Mouse (Mus musculus) C2C12 (cell line): Measurements from ENCODE around the gene Selenov. TPM values are rescaled to one million over a fixed set of nuclear protein-coding genes. Genes with fewer than 3 reads are reported as not detected.
A peak's percentile ranks its signal among the peaks of the same experiment; 100 is the strongest.

Experiments used
- H3K27me3 ChIP-seq: one replicate; pipeline ENCODE4 v1.6.1; 2011; ENCODE audit not compliant: control insufficient read depth, insufficient read depth, insufficient read length
- H3K36me3 ChIP-seq: one replicate; pipeline ENCODE4 v1.6.1; 2011; ENCODE audit not compliant: control insufficient read depth, insufficient read depth
- H3K4me3 ChIP-seq: one replicate; pipeline ENCODE4 v1.5.1; 2011; ENCODE audit warnings: mild to moderate bottlenecking, control low read depth; ENCODE audit not compliant: poor library complexity, insufficient read depth, severe bottlenecking
- H3K79me2 ChIP-seq: one replicate; pipeline ENCODE4 v1.6.1; 2011; ENCODE audit not compliant: control insufficient read depth, insufficient read depth
- H3K79me3 ChIP-seq: one replicate; pipeline ENCODE4 v1.6.1; 2011; ENCODE audit warnings: low read depth, control low read depth
- H3ac ChIP-seq: one replicate; pipeline ENCODE3; 2011; ENCODE audit warnings: low read depth; ENCODE audit not compliant: control insufficient read depth, insufficient read length
- CEBPB ChIP-seq: IDR thresholded peaks from one replicate; pipeline ENCODE4 v1.6.1; 2011; ENCODE audit warnings: low read depth, mild to moderate bottlenecking, control low read depth, moderate library complexity
- CTCF ChIP-seq: IDR thresholded peaks from one replicate; pipeline ENCODE4 v1.5.1; 2011; ENCODE audit not compliant: control insufficient read depth, insufficient read depth, insufficient read length
- FOSL1 ChIP-seq: IDR thresholded peaks from one replicate; pipeline ENCODE4 v1.8.0; 2011; ENCODE audit warnings: mild to moderate bottlenecking, low read length; ENCODE audit not compliant: poor library complexity, insufficient read depth, severe bottlenecking
- MAX ChIP-seq: IDR thresholded peaks from one replicate; pipeline ENCODE4 v1.6.1; 2011; ENCODE audit warnings: mild to moderate bottlenecking, control low read depth
- MYOD1 ChIP-seq: IDR thresholded peaks from one replicate; pipeline ENCODE4 v1.6.1; 2011; ENCODE audit warnings: low read depth; ENCODE audit not compliant: control insufficient read depth, insufficient read length
- MYOG ChIP-seq: IDR thresholded peaks from one replicate; pipeline ENCODE4 v1.6.1; 2011; ENCODE audit not compliant: control insufficient read depth, insufficient read length; ENCODE audit errors: extremely low read depth
- USF1 ChIP-seq: IDR thresholded peaks from one replicate; pipeline ENCODE4 v1.6.1; 2011; ENCODE audit warnings: low read depth, mild to moderate bottlenecking, control low read depth, moderate library complexity
- polyA plus RNA-seq: library from polyadenylated mRNA; unstranded; fragments of >200 nt; fragmentation: generic; extraction: Trizol; gene quantifications from one replicate; pipeline ENCODE4 v1.2.1, GENCODE M21; 2012; ENCODE audit warnings: missing spikeins

The Selenov gene
- polyA plus RNA-seq, 1 experiment, result not detected

- peaks cover 11% of the 10 kb centered on the region for H3K27me3 ChIP-seq
- TF ChIP-seq MAX, result no peak
- TF ChIP-seq FOSL1, result no peak
- no peak for TF ChIP-seq CEBPB
- no peak for TF ChIP-seq MYOG
- no peak for TF ChIP-seq MYOD1
- no peak for TF ChIP-seq CTCF
- TF ChIP-seq USF1, result no peak
- H3K4me3 ChIP-seq, result no peak overlapping the region
- H3K79me3 ChIP-seq, result peaks cover 3% of the 10 kb centered on the region
- H3K36me3 ChIP-seq, result peaks cover 37% of the 10 kb centered on the region
- H3K79me2 ChIP-seq, result peaks cover 9% of the 10 kb centered on the region
- no peak overlapping the region for H3ac ChIP-seq
Observed at GRCm38 (mm10) chr7:28305641-28306040, 14.7 kb upstream of the Selenov start.

GRCm38 (mm10) chr7:28301616-28302433 lies 10.8 kb upstream of the Selenov start, which contains the start of gene Dll3:
Dll3 (minus strand) TSS chr7:28302238.
- H3K36me3 ChIP-seq, result peaks cover 17% of the 10 kb centered on the region
- TF ChIP-seq CTCF (peak; percentile 53), CEBPB (no peak)

GRCm38 (mm10) chr7:28298837-28299625 lies 8.0 kb upstream of the Selenov start:
- no peak overlapping the region for H3ac ChIP-seq
- no peak overlapping the region for H3K4me3 ChIP-seq
- H3K36me3 ChIP-seq, result no peaks in the 10 kb centered on the region
- H3K79me2 ChIP-seq, result no peaks in the 10 kb centered on the region
- TF ChIP-seq FOSL1, result no peak
- H3K79me3 ChIP-seq, result no peaks in the 10 kb centered on the region
- peaks cover 53% of the 10 kb centered on the region for H3K27me3 ChIP-seq

More at GRCm38 (mm10) chr7:28301616-28302433, 10.8 kb upstream of the Selenov start, which contains the start of gene Dll3:
- H3K27me3 ChIP-seq, result peaks cover 31% of the 10 kb centered on the region
- no peaks in the 10 kb centered on the region for H3K79me3 ChIP-seq
- H3ac ChIP-seq, result no peak within 1 kb of the TSS
- no peak within 1 kb of the TSS for H3K4me3 ChIP-seq
- no peaks in the 10 kb centered on the region for H3K79me2 ChIP-seq

GRCm38 (mm10) chr7:28294481-28294880 lies 3.5 kb upstream of the Selenov start:
- Histone ChIP-seq H3ac (no peak overlapping the region), H3K79me3 (no peaks in the 10 kb centered on the region), H3K36me3 (no peaks in the 10 kb centered on the region), H3K79me2 (no peaks in the 10 kb centered on the region), H3K27me3 (peaks cover 74% of the 10 kb centered on the region), H3K4me3 (no peak overlapping the region)
- TF ChIP-seq MYOG (no peak), USF1 (no peak), MAX (no peak), FOSL1 (no peak), MYOD1 (no peak)

- Histone ChIP-seq H3K79me3 (no peaks in the 10 kb centered on the region), H3K4me3 (no peak overlapping the region), H3K79me2 (no peaks in the 10 kb centered on the region), H3ac (no peak overlapping the region), H3K27me3 (peaks cover 75% of the 10 kb centered on the region), H3K36me3 (no peaks in the 10 kb centered on the region)
- TF ChIP-seq CTCF (no peak), MAX (no peak), MYOD1 (no peak), FOSL1 (no peak), CEBPB (no peak), USF1 (no peak), MYOG (no peak)
Observed at GRCm38 (mm10) chr7:28290165-28290564, 821 bp downstream of the Selenov start.

GRCm38 (mm10) chr7:28280630-28281029 lies 10.4 kb downstream of the Selenov start:
- Histone ChIP-seq H3K79me3 (no peaks in the 10 kb centered on the region), H3K4me3 (no peak overlapping the region), H3K79me2 (no peaks in the 10 kb centered on the region), H3ac (no peak overlapping the region), H3K36me3 (no peaks in the 10 kb centered on the region), H3K27me3 (no peaks in the 10 kb centered on the region)
- TF ChIP-seq USF1, result no peak
- no peak for TF ChIP-seq MYOD1
- TF ChIP-seq MYOG, result no peak
- TF ChIP-seq FOSL1, result no peak
- no peak for TF ChIP-seq CTCF
- no peak for TF ChIP-seq MAX
- no peak for TF ChIP-seq CEBPB
